Mouse (Mus musculus) heart, postnatal 0 days (tissue): ENCODE results near the gene Chil5. TPM values are rescaled to one million over a fixed set of nuclear protein-coding genes. Genes with fewer than 3 reads are reported as not detected.

ENCODE experiments used
- ATAC-seq: fragments of 200-750 bp; cut with Nextera tagmentation; 2 replicates; pipeline ENCODE4 v1.8.0; 2017; ENCODE audit warnings: low read depth, moderate number of reproducible peaks, moderate library complexity; ENCODE audit not compliant: insufficient read depth
- DNase-seq: peaks from one replicate; pipeline ENCODE4 v3.0.0-alpha.2; 2016; ENCODE audit warnings: low spot score
- H3K27ac ChIP-seq: fragments of 300-500 bp; sonication (generic); 2 replicates; pipeline ENCODE4 v1.5.1; 2014; ENCODE audit warnings: low read depth, mild to moderate bottlenecking
- H3K27me3 ChIP-seq: fragments of 300-500 bp; sonication (generic); 2 replicates; pipeline ENCODE4 v1.6.1; 2014; ENCODE audit warnings: low read length, mixed read lengths; ENCODE audit not compliant: control insufficient read depth, insufficient read depth
- H3K36me3 ChIP-seq: fragments of 300-500 bp; sonication (generic); replicated peaks from 2 replicates; pipeline ENCODE4 v1.6.1; 2014; ENCODE audit warnings: low read length, mixed read lengths; ENCODE audit not compliant: control insufficient read depth, insufficient read depth
- H3K4me1 ChIP-seq: fragments of 300-500 bp; sonication (generic); 2 replicates; pipeline ENCODE4 v1.6.1; 2014; ENCODE audit warnings: antibody characterized with exemption; ENCODE audit not compliant: control insufficient read depth, insufficient read depth
- H3K4me2 ChIP-seq: fragments of 300-500 bp; sonication (generic); 2 replicates; pipeline ENCODE4 v1.6.1; 2014; ENCODE audit warnings: low read depth, mild to moderate bottlenecking, low read length, moderate library complexity
- H3K4me3 ChIP-seq: fragments of 300-500 bp; sonication (generic); 2 replicates; pipeline ENCODE4 v1.5.1; 2014; ENCODE audit warnings: low read depth, low read length
- H3K9ac ChIP-seq: fragments of 300-500 bp; sonication (generic); replicated peaks from 2 replicates; pipeline ENCODE4 v1.6.1; 2014; ENCODE audit warnings: low read depth, low read length, mixed read lengths
- H3K9me3 ChIP-seq: fragments of 300-500 bp; sonication (generic); replicated peaks from 2 replicates; pipeline ENCODE4 v1.6.1; 2016; ENCODE audit warnings: low read length; ENCODE audit not compliant: control insufficient read depth
- CTCF ChIP-seq: IDR thresholded peaks from 2 replicates; pipeline ENCODE4 v1.5.1; 2016; ENCODE audit warnings: antibody characterized with exemption, control low read depth, low read depth
- EP300 ChIP-seq: IDR thresholded peaks from 2 replicates; pipeline ENCODE4 v1.6.1; 2016; ENCODE audit warnings: antibody characterized with exemption, low read depth
- WGBS: fragments of 180-500 bp; shearing (Covaris S2); extraction: QIAGEN DNeasy Blood & Tissue Kit; methylation state at CpG from one replicate; pipeline ENCODE4 v1.1.7; 2014; 5-methylcytosine and 5-hydroxymethylcytosine counted together
- polyA plus RNA-seq: library from polyadenylated mRNA; unstranded; fragments of >200 nt; fragmentation: Nextera tagmentation; extraction: Ambion mirVana; gene quantifications from 2 replicates; pipeline ENCODE4 v1.2.1, GENCODE M21; 2015
- total RNA-seq: library from RNA; depleted of rRNA; stranded (reverse); fragments of >200 nt; gene quantifications from 2 replicates; pipeline ENCODE4 v1.2.3, GENCODE M21; 2014; ENCODE audit warnings: low replicate concordance; rRNA removed

The Chil5 gene
- total and polyA plus RNA-seq, 2 experiments from 2014 or later, result 0.15 TPM; not detected in 1

- DNase-seq (no peak), ATAC-seq (no peak)
- WGBS, result 78% methylated on average over 5 of the region's 5 CpGs
- no peak for TF ChIP-seq CTCF
- no peak for TF ChIP-seq EP300
- Histone ChIP-seq H3K27ac (no peak overlapping the region), H3K36me3 (peaks cover 29% of the 10 kb centered on the region), H3K4me3 (no peak overlapping the region), H3K4me2 (no peak overlapping the region), H3K9me3 (no peaks in the 10 kb centered on the region), H3K4me1 (no peaks in the 10 kb centered on the region), H3K27me3 (no peaks in the 10 kb centered on the region), H3K9ac (no peak overlapping the region)
These were observed 60.7 kb downstream of the Chil5 start for GRCm38 (mm10) chr3:105971831-105972446.

Other genes with a start within 250 kb of the Chil5 start
- 17.8 and 33.3 TPM in 2 replicates for gene Rap1a, start 231.5 kb downstream of the Chil5 start, total RNA-seq
- 91.0 and 92.3 TPM in 2 replicates for gene Rap1a, start 231.5 kb downstream of the Chil5 start, polyA plus RNA-seq
- gene Adora3, start 162.0 kb downstream of the Chil5 start, total RNA-seq, result not detected in 2 replicates
- 0.14 and 0.21 TPM in 2 replicates for gene Adora3, start 162.0 kb downstream of the Chil5 start, polyA plus RNA-seq
- gene Tmigd3, start 161.9 kb downstream of the Chil5 start, total RNA-seq, result not detected in 2 replicates
- 0.33 and 0.44 TPM in 2 replicates for gene Tmigd3, start 161.9 kb downstream of the Chil5 start, polyA plus RNA-seq
- 0.04 TPM in 1 of 2 replicates, not detected in the other for gene I830077J02Rik, start 100.2 kb downstream of the Chil5 start, total RNA-seq
- 0.82 and 0.88 TPM in 2 replicates for gene I830077J02Rik, start 100.2 kb downstream of the Chil5 start, polyA plus RNA-seq
- gene Wdr77, start 73.4 kb downstream of the Chil5 start, total RNA-seq, result 54.8 and 63.0 TPM in 2 replicates
- 57.5 and 63.1 TPM in 2 replicates for gene Wdr77, start 73.4 kb downstream of the Chil5 start, polyA plus RNA-seq
- gene Atp5f1, start 72.7 kb downstream of the Chil5 start, total RNA-seq, result 751 and 784 TPM in 2 replicates
- 1,577 and 1,647 TPM in 2 replicates for gene Atp5f1, start 72.7 kb downstream of the Chil5 start, polyA plus RNA-seq
- gene Ovgp1, start 59.1 kb downstream of the Chil5 start, total RNA-seq, result 0.57 and 0.70 TPM in 2 replicates
- 0.53 and 0.58 TPM in 2 replicates for gene Ovgp1, start 59.1 kb downstream of the Chil5 start, polyA plus RNA-seq
- not detected in 2 replicates for gene Pifo, start 18.2 kb downstream of the Chil5 start, total RNA-seq
- gene Pifo, start 18.2 kb downstream of the Chil5 start, polyA plus RNA-seq, result 0.40 TPM in 1 of 2 replicates, not detected in the other
- gene Chia1, start 80.4 kb upstream of the Chil5 start, total RNA-seq, result not detected in 2 replicates
- 0.11 TPM in 1 of 2 replicates, not detected in the other for gene Chia1, start 80.4 kb upstream of the Chil5 start, polyA plus RNA-seq
- gene Chil3, start 134.8 kb upstream of the Chil5 start, total RNA-seq, result 0.31 and 1.9 TPM in 2 replicates
- gene Chil3, start 134.8 kb upstream of the Chil5 start, polyA plus RNA-seq, result 0.51 TPM in 2 replicates
- gene Chil4, start 186.7 kb upstream of the Chil5 start, total RNA-seq, result 0.19 TPM in 1 of 2 replicates, not detected in the other
- not detected in 2 replicates for gene Chil4, start 186.7 kb upstream of the Chil5 start, polyA plus RNA-seq